In genomic region chr3:27613828-27614227, GRCm38 (mm10) we compare ENCODE assay signal across 24 mouse cellular contexts.
"Had no signal": no experiment of that assay in that cellular context is flagged by ENCODE, and none has a peak within 500 bp of the region (broad histone marks: within the 10 kb centered on the region; RNA-seq: fewer than 3 reads in every experiment).

No protein-coding gene starts in this region.

- H3K4me2 ChIP-seq: heart, embryonic 12.5 days; hindbrain, embryonic 12.5 days; hindbrain, embryonic 14.5 days; intestine, embryonic 15.5 days; limb, embryonic 13.5 days had no signal

- H3K4me3 ChIP-seq: gastrocnemius, adult 2 months; heart, embryonic 10.5 days; heart, embryonic 12.5 days; hindbrain, embryonic 10.5 days; hindbrain, embryonic 12.5 days; intestine, embryonic 15.5 days; layer of hippocampus, adult 2 months; left cerebral cortex, adult 2 months; limb, embryonic 13.5 days had no signal

- H3K27ac ChIP-seq: gastrocnemius, adult 2 months; heart, embryonic 10.5 days; hindbrain, embryonic 12.5 days; hindbrain, embryonic 14.5 days; intestine, embryonic 15.5 days; layer of hippocampus, adult 2 months; left cerebral cortex, adult 2 months; limb, embryonic 13.5 days had no signal

- DNase-seq: forebrain, postnatal 0 days; gastrocnemius, adult 2 months; gastrocnemius, postnatal 10 days; gastrocnemius, postnatal 25 days; heart, adult 18-20 months; heart, postnatal 10 days; heart, postnatal 4 days; kidney, adult 18-20 months; kidney, adult 8-10 months; kidney, postnatal 10 days; kidney, postnatal 25 days; kidney, postnatal 4 days had no signal

- H3K27me3 ChIP-seq: heart, embryonic 12.5 days; hindbrain, embryonic 12.5 days; intestine, embryonic 15.5 days; limb, embryonic 13.5 days had no signal

- H3K36me3 ChIP-seq: hindbrain, embryonic 10.5 days; hindbrain, embryonic 12.5 days had no signal

- ATAC-seq: forebrain, postnatal 0 days; hindbrain, embryonic 16.5 days; inflammation-experienced regulatory T-cells, adult 6 months; intestine, embryonic 15.5 days; intestine, postnatal 0 days had no signal

- H3K9me3 ChIP-seq: heart, embryonic 10.5 days; heart, embryonic 12.5 days; hindbrain, embryonic 10.5 days; hindbrain, embryonic 12.5 days; intestine, embryonic 15.5 days; limb, embryonic 13.5 days had no signal

- H3K9ac ChIP-seq: forebrain, postnatal 0 days; heart, embryonic 12.5 days; hindbrain, embryonic 12.5 days; hindbrain, embryonic 14.5 days; intestine, embryonic 15.5 days; limb, embryonic 13.5 days had no signal
